In the genomic region with DNA sequence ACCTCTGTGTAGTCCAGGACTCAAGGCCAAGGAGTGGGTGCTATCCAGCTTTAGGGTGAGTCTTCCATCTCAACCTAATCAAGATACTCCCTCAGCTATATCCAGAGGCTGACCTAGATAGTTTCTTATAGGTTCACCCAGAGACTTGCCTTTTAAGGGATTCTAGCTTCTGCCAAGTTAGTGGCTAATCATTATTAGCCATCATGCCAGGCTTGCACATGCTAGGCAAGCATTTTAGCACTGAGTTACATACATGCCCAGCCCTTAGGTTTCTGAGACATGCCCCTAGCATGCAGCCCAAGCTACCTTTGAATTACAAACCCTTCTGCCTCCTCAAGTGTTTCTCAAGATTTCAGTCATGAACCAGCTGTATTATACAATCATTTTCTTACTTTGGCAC, we compare ENCODE assay signal across 15 mouse cellular contexts.
"Had no signal": no experiment of that assay in that cellular context is flagged by ENCODE, and none has a peak within 500 bp of the region (broad histone marks: within the 10 kb centered on the region; RNA-seq: fewer than 3 reads in every experiment).

No protein-coding gene starts in this region.

- H3K4me2 ChIP-seq: lung, embryonic 15.5 days; midbrain, embryonic 11.5 days; midbrain, embryonic 13.5 days; midbrain, embryonic 15.5 days; neural tube, embryonic 12.5 days; stomach, embryonic 15.5 days had no signal

- H3K27ac ChIP-seq: lung, embryonic 15.5 days; macrophage; midbrain, embryonic 13.5 days; midbrain, embryonic 15.5 days; neural tube, embryonic 12.5 days; stomach, embryonic 15.5 days had no signal

- DNase-seq: lung, adult 2 months; lung, postnatal 14 days; right cerebral cortex, postnatal 14 days; thymus, adult 18-20 months; thymus, postnatal 14 days; thymus, postnatal 36 days had no signal

- H3K4me1 ChIP-seq: lung, embryonic 15.5 days; midbrain, embryonic 13.5 days; midbrain, embryonic 15.5 days; neural tube, embryonic 12.5 days; stomach, embryonic 15.5 days had no signal

- H3K36me3 ChIP-seq: lung, embryonic 15.5 days; midbrain, embryonic 13.5 days; midbrain, embryonic 15.5 days; stomach, embryonic 15.5 days had no signal

- H3K9ac ChIP-seq: lung, embryonic 15.5 days; midbrain, embryonic 13.5 days; midbrain, embryonic 15.5 days; neural tube, embryonic 12.5 days; stomach, embryonic 15.5 days had no signal

- H3K4me3 ChIP-seq: lung, embryonic 15.5 days; megakaryocyte, embryonic 14.5 days; midbrain, embryonic 13.5 days; midbrain, embryonic 15.5 days; neural tube, embryonic 12.5 days; stomach, embryonic 15.5 days had no signal

- H3K9me3 ChIP-seq: lung, embryonic 15.5 days; megakaryocyte, embryonic 14.5 days; midbrain, embryonic 13.5 days; midbrain, embryonic 15.5 days; neural tube, embryonic 12.5 days; stomach, embryonic 15.5 days had no signal

- H3K27me3 ChIP-seq: lung, embryonic 15.5 days; megakaryocyte, embryonic 14.5 days; midbrain, embryonic 13.5 days; midbrain, embryonic 15.5 days; neural tube, embryonic 12.5 days; stomach, embryonic 15.5 days had no signal

- ATAC-seq: lung, postnatal 0 days; midbrain, embryonic 13.5 days; midbrain, embryonic 15.5 days had no signal
